ENCODE assay signal across 9 mouse cellular contexts in genomic region chr9:30942512-30943313, GRCm38 (mm10). TPM values are rescaled to one million over a fixed set of nuclear protein-coding genes. Genes with fewer than 3 reads are reported as not detected.
A peak's percentile ranks its signal among the peaks of the same experiment; 100 is the strongest.
DNase-seq lines count a peak whose midpoint lies in the region; ATAC-seq and TF ChIP-seq lines count a peak whose summit lies in the region.
"Had no signal": no experiment of that assay in that cellular context is flagged by ENCODE, and none has a peak within 500 bp of the region (broad histone marks: within the 10 kb centered on the region; RNA-seq: fewer than 3 reads in every experiment).

Gene Adamts8, plus strand, starts transcription at chr9:30942562.

- peak within 1 kb of the TSS; percentile 49 for H3K4me3 ChIP-seq in heart, adult 2 months
- H3K4me3 ChIP-seq in forebrain, embryonic 15.5 days, result peak within 1 kb of the TSS; percentile 57
- H3K4me3 ChIP-seq in hindbrain, embryonic 16.5 days (ENCODE audit: low read length), result peak within 1 kb of the TSS; percentile 76
- H3K4me3 ChIP-seq in limb, embryonic 15.5 days, result peak within 1 kb of the TSS; percentile 57
- peak within 1 kb of the TSS; percentile 68 for H3K4me3 ChIP-seq in neural tube, embryonic 15.5 days (replicated peaks)

- no peaks in the 10 kb centered on the region for H3K79me2 ChIP-seq in heart, adult 2 months (replicated peaks; ENCODE audit: control insufficient read depth, insufficient read depth, low read length)

- H3K4me2 ChIP-seq in forebrain, embryonic 15.5 days (replicated peaks), result peak within 1 kb of the TSS; percentile 90
- peak within 1 kb of the TSS; percentile 99 for H3K4me2 ChIP-seq in hindbrain, embryonic 16.5 days (ENCODE audit: low read length)
- H3K4me2 ChIP-seq in limb, embryonic 15.5 days, result peak within 1 kb of the TSS; percentile 100
- peak within 1 kb of the TSS; percentile 91 for H3K4me2 ChIP-seq in neural tube, embryonic 15.5 days

- peaks cover 1% of the 10 kb centered on the region; the same call in 1 of the 2 replicates for H3K4me1 ChIP-seq in heart, adult 2 months (ENCODE audit: control insufficient read depth, insufficient read depth, low read length)
- H3K4me1 ChIP-seq in forebrain, embryonic 15.5 days, result peaks cover 15% of the 10 kb centered on the region
- peaks cover 14% of the 10 kb centered on the region for H3K4me1 ChIP-seq in hindbrain, embryonic 16.5 days (ENCODE audit: control insufficient read depth, insufficient read depth, low read depth, low read length)
- H3K4me1 ChIP-seq in limb, embryonic 15.5 days, result peaks cover 26% of the 10 kb centered on the region
- peaks cover 21% of the 10 kb centered on the region for H3K4me1 ChIP-seq in neural tube, embryonic 15.5 days

- no peak for TF ChIP-seq POLR2A in heart, adult 2 months (IDR thresholded peaks at IDR 0.05; ENCODE audit: insufficient read depth, low read depth, low read length)

- no peaks in the 10 kb centered on the region for H3K36me3 ChIP-seq in heart, adult 2 months (ENCODE audit: control insufficient read depth, insufficient read depth, low read length)
- no peaks in the 10 kb centered on the region for H3K36me3 ChIP-seq in forebrain, embryonic 15.5 days
- no peaks in the 10 kb centered on the region for H3K36me3 ChIP-seq in hindbrain, embryonic 16.5 days (ENCODE audit: control insufficient read depth, insufficient read depth, low read length)
- no peaks in the 10 kb centered on the region for H3K36me3 ChIP-seq in limb, embryonic 15.5 days
- H3K36me3 ChIP-seq in neural tube, embryonic 15.5 days, result no peaks in the 10 kb centered on the region

- no peak for TF ChIP-seq EP300 in heart, adult 2 months (IDR thresholded peaks at IDR 0.05; ENCODE audit: insufficient read depth, low read depth, low read length)

- H3K9ac ChIP-seq in heart, adult 2 months (ENCODE audit: low read depth, low read length), result peak within 1 kb of the TSS; percentile 60
- peak within 1 kb of the TSS; percentile 66 for H3K9ac ChIP-seq in forebrain, embryonic 15.5 days (replicated peaks)
- peak within 1 kb of the TSS; percentile 81 for H3K9ac ChIP-seq in hindbrain, embryonic 16.5 days (ENCODE audit: low read depth, low read length)
- peak within 1 kb of the TSS; percentile 53 for H3K9ac ChIP-seq in limb, embryonic 15.5 days
- peak within 1 kb of the TSS; percentile 70 for H3K9ac ChIP-seq in neural tube, embryonic 15.5 days (replicated peaks)

- no peaks in the 10 kb centered on the region for H3K9me3 ChIP-seq in forebrain, embryonic 15.5 days
- no peaks in the 10 kb centered on the region for H3K9me3 ChIP-seq in hindbrain, embryonic 16.5 days (ENCODE audit: control insufficient read depth, low read length)
- no peaks in the 10 kb centered on the region for H3K9me3 ChIP-seq in limb, embryonic 15.5 days
- H3K9me3 ChIP-seq in neural tube, embryonic 15.5 days (replicated peaks), result no peaks in the 10 kb centered on the region

- H3K27ac ChIP-seq in heart, adult 2 months, result no peak within 1 kb of the TSS; the same call in 1 of the 2 replicates
- H3K27ac ChIP-seq in forebrain, embryonic 15.5 days (replicated peaks), result no peak within 1 kb of the TSS
- peak within 1 kb of the TSS; percentile 51; the same call in 1 of the 2 replicates for H3K27ac ChIP-seq in hindbrain, embryonic 16.5 days (ENCODE audit: low read depth, low read length)
- H3K27ac ChIP-seq in limb, embryonic 15.5 days, result no peak within 1 kb of the TSS
- H3K27ac ChIP-seq in neural tube, embryonic 15.5 days (replicated peaks), result peak within 1 kb of the TSS; percentile 72

- ATAC-seq in forebrain, embryonic 15.5 days (replicated peaks), result peak; percentile 87
- peak; percentile 84 for ATAC-seq in hindbrain, embryonic 16.5 days
- ATAC-seq in limb, embryonic 15.5 days (ENCODE audit: insufficient number of reproducible peaks, low FRiP score, low TSS enrichment, low read depth), result no peak
- ATAC-seq in neural tube, embryonic 15.5 days (ENCODE audit: low FRiP score), result peak; percentile 88
- ATAC-seq in erythroblast, adult 5-6 weeks (replicated peaks; ENCODE audit: low FRiP score, poor library complexity, severe bottlenecking), result no peak

- DNase-seq in heart, adult 2 months, result peak; percentile 42 to 57
- DNase-seq in heart, adult 8-10 months (ENCODE audit: low spot score), result no peak
- peak; percentile 84 for DNase-seq in ZHBTc4 (ENCODE audit: low read depth, low spot score)

- intact Hi-C loops in heart, adult 2 months (cut with DNase I), result no loop called here

- peaks cover 7% of the 10 kb centered on the region for H3K27me3 ChIP-seq in heart, adult 2 months (ENCODE audit: control insufficient read depth, insufficient read depth, low read length)
- peaks cover 39% of the 10 kb centered on the region for H3K27me3 ChIP-seq in forebrain, embryonic 15.5 days
- H3K27me3 ChIP-seq in hindbrain, embryonic 16.5 days (replicated peaks; ENCODE audit: control insufficient read depth, insufficient read depth, low read length), result peaks cover 19% of the 10 kb centered on the region
- peaks cover 75% of the 10 kb centered on the region for H3K27me3 ChIP-seq in limb, embryonic 15.5 days
- peaks cover 40% of the 10 kb centered on the region for H3K27me3 ChIP-seq in neural tube, embryonic 15.5 days (replicated peaks)

- under 1% methylated on average over 89 of the region's 96 CpGs for WGBS in heart, adult 2 months
- under 1% methylated on average over 96 of the region's 96 CpGs for WGBS in forebrain, embryonic 15.5 days
- under 1% methylated on average over 72 of the region's 96 CpGs for WGBS in hindbrain, embryonic 16.5 days
- under 1% methylated on average over 93 of the region's 96 CpGs for WGBS in limb, embryonic 15.5 days
- under 1% methylated on average over 84 of the region's 96 CpGs for WGBS in neural tube, embryonic 15.5 days

- peak; percentile 66 for TF ChIP-seq CTCF in heart, adult 2 months (IDR thresholded peaks at IDR 0.05)

RNA-seq across cellular contexts. Expression of gene Adamts8, which starts in this region (rescaled TPM):
- total RNA-seq in heart, adult 2 months (2021), result 1 to 10 TPM; 2.0 to 3.6 TPM
- polyA plus RNA-seq in heart, adult 2 months (2012; rRNA removed), result 1.5 and 3.3 TPM in 2 replicates
- total RNA-seq in heart, adult 8-10 months (2022), result 1 to 10 TPM; 2.2 to 3.3 (median 2.9) TPM
- polyA plus RNA-seq in forebrain, embryonic 15.5 days (2015; fragmentation: Nextera tagmentation; extraction: Ambion mirVana), result 1.5 and 1.6 TPM in 2 replicates
- 1.8 and 2.8 TPM in 2 replicates for polyA plus RNA-seq in hindbrain, embryonic 16.5 days (2015; fragmentation: Nextera tagmentation; extraction: Ambion mirVana)
- 4.6 and 4.8 TPM in 2 replicates for polyA plus RNA-seq in limb, embryonic 15.5 days (2015; fragmentation: Nextera tagmentation; extraction: Ambion mirVana)
- polyA plus RNA-seq in neural tube, embryonic 15.5 days (2015; fragmentation: Nextera tagmentation; extraction: Ambion mirVana), result 2.6 and 3.1 TPM in 2 replicates
- total RNA-seq in erythroblast, adult 5-6 weeks (2015; ENCODE audit: low replicate concordance), result not detected in 2 replicates
- not detected in 2 replicates for total RNA-seq in erythroblast, adult 5-6 weeks (2017; ENCODE audit: low replicate concordance)
- total RNA-seq: MEL had no signal

Comparison
In these comparisons a context has a peak if more than half of its experiments do, and no peak if none do; other contexts are left out.
1. H3K27ac ChIP-seq: peak in hindbrain, embryonic 16.5 days (single experiment) and neural tube, embryonic 15.5 days (single experiment); none in heart, adult 2 months (single experiment), forebrain, embryonic 15.5 days (single experiment) and limb, embryonic 15.5 days (single experiment).
2. ATAC-seq: peak in forebrain, embryonic 15.5 days (single experiment), hindbrain, embryonic 16.5 days (single experiment) and neural tube, embryonic 15.5 days (single experiment); none in limb, embryonic 15.5 days (single experiment) and erythroblast, adult 5-6 weeks (single experiment).
3. Peak in every context shown above with its lines, with median percentiles within 50 percentile points of each other: H3K4me3 ChIP-seq, H3K9ac ChIP-seq and H3K4me2 ChIP-seq.